20 mouse cellular contexts compared by ENCODE assay signal in the genomic region with DNA sequence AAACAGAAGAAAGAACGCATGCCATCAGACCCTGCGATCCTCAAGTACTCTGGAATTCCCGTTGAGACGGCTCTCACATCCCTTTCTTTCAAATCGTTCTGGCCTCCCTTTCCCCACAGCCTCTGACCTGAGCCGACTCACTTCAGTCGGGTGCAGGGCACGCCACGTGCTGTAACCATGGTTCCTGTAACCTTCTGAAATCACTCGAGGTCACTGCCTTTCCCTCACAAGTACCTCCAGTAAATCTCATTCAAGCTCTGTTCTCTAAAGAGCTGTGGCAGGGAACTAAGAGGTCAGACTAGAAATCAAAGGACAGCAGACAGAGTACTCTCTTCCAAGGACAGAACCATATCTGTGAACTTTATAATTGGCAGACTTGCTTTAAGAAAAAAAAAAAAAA. TPM values are rescaled to one million over a fixed set of nuclear protein-coding genes. Genes with fewer than 3 reads are reported as not detected.
A peak's percentile ranks its signal among the peaks of the same experiment; 100 is the strongest.
DNase-seq lines count a peak whose midpoint lies in the region; ATAC-seq and TF ChIP-seq lines count a peak whose summit lies in the region.
"Had no signal": no experiment of that assay in that cellular context is flagged by ENCODE, and none has a peak within 500 bp of the region (broad histone marks: within the 10 kb centered on the region; RNA-seq: fewer than 3 reads in every experiment).

No protein-coding gene starts in this region.

- no peaks in the 10 kb centered on the region for H3K27me3 ChIP-seq in heart, postnatal 0 days (ENCODE audit: control insufficient read depth, insufficient read depth, low read length)
- H3K27me3 ChIP-seq in forebrain, embryonic 16.5 days (replicated peaks; ENCODE audit: control insufficient read depth, insufficient read depth, low read length): no peaks in the 10 kb centered on the region
- H3K27me3 ChIP-seq: embryonic facial prominence, embryonic 12.5 days; forebrain, embryonic 13.5 days; limb, embryonic 12.5 days; lung, embryonic 15.5 days; midbrain, embryonic 12.5 days had no signal

- TF ChIP-seq EP300 in heart, postnatal 0 days (IDR thresholded peaks at IDR 0.05; ENCODE audit: low read depth): no peak

- no peak overlapping the region for H3K4me3 ChIP-seq in heart, postnatal 0 days (ENCODE audit: low read depth, low read length)
- H3K4me3 ChIP-seq in forebrain, embryonic 16.5 days (replicated peaks; ENCODE audit: low read length): no peak overlapping the region
- H3K4me3 ChIP-seq: embryonic facial prominence, embryonic 12.5 days; erythroblast, embryonic 14.5 days; forebrain, embryonic 13.5 days; limb, embryonic 12.5 days; lung, embryonic 15.5 days; midbrain, embryonic 12.5 days had no signal

- TF ChIP-seq CTCF in heart, postnatal 0 days (IDR thresholded peaks at IDR 0.05; ENCODE audit: low read depth): no peak

- peak; percentile 33; the same call in 1 of the 2 replicates for ATAC-seq in heart, postnatal 0 days (ENCODE audit: insufficient read depth, low read depth)
- no peak for ATAC-seq in forebrain, embryonic 16.5 days
- ATAC-seq: CD4-positive, CD25-positive, alpha-beta regulatory T cell, adult 4 months; forebrain, embryonic 13.5 days had no signal

- 53% methylated on average over 10 of the region's 10 CpGs for WGBS in heart, postnatal 0 days
- 73% methylated on average over 10 of the region's 10 CpGs for WGBS in forebrain, embryonic 16.5 days

- H3K4me2 ChIP-seq in heart, postnatal 0 days (ENCODE audit: low read depth, low read length): no peak overlapping the region
- H3K4me2 ChIP-seq in forebrain, embryonic 16.5 days (ENCODE audit: low read length): no peak overlapping the region
- H3K4me2 ChIP-seq: embryonic facial prominence, embryonic 12.5 days; forebrain, embryonic 13.5 days; limb, embryonic 12.5 days; lung, embryonic 15.5 days; midbrain, embryonic 12.5 days had no signal

- no peaks in the 10 kb centered on the region for H3K9me3 ChIP-seq in heart, postnatal 0 days (replicated peaks; ENCODE audit: control insufficient read depth, low read length)
- no peaks in the 10 kb centered on the region for H3K9me3 ChIP-seq in forebrain, embryonic 16.5 days (ENCODE audit: control insufficient read depth, low read length)
- H3K9me3 ChIP-seq: embryonic facial prominence, embryonic 12.5 days; forebrain, embryonic 13.5 days; limb, embryonic 12.5 days; lung, embryonic 15.5 days; midbrain, embryonic 12.5 days had no signal

- intact Hi-C loops in heart, postnatal 36 days (cut with DNase I): no loop called here
- intact Hi-C loops in left cerebral cortex, postnatal 36 days (cut with DNase I): no loop called here

- H3K36me3 ChIP-seq in heart, postnatal 0 days (replicated peaks; ENCODE audit: control insufficient read depth, insufficient read depth, low read length): no peaks in the 10 kb centered on the region
- no peaks in the 10 kb centered on the region for H3K36me3 ChIP-seq in forebrain, embryonic 16.5 days (ENCODE audit: control insufficient read depth, insufficient read depth)
- H3K36me3 ChIP-seq: embryonic facial prominence, embryonic 12.5 days; limb, embryonic 12.5 days; lung, embryonic 15.5 days; midbrain, embryonic 12.5 days had no signal

- no peak overlapping the region for H3K27ac ChIP-seq in heart, postnatal 0 days (ENCODE audit: low read depth)
- H3K27ac ChIP-seq in forebrain, embryonic 16.5 days (ENCODE audit: low read length): no peak overlapping the region
- H3K27ac ChIP-seq: embryonic facial prominence, embryonic 12.5 days; forebrain, embryonic 13.5 days; limb, embryonic 12.5 days; liver, embryonic 14.5 days; lung, embryonic 15.5 days; midbrain, embryonic 12.5 days had no signal

- no peak overlapping the region for H3K9ac ChIP-seq in heart, postnatal 0 days (replicated peaks; ENCODE audit: low read depth, low read length)
- no peak overlapping the region for H3K9ac ChIP-seq in forebrain, embryonic 16.5 days (replicated peaks; ENCODE audit: low read depth, low read length)
- H3K9ac ChIP-seq: embryonic facial prominence, embryonic 12.5 days; forebrain, embryonic 13.5 days; limb, embryonic 12.5 days; liver, embryonic 14.5 days; lung, embryonic 15.5 days; midbrain, embryonic 12.5 days had no signal

- peak; percentile 13 for DNase-seq in heart, postnatal 0 days (ENCODE audit: low spot score)
- no peak for DNase-seq in heart, postnatal 36 days
- DNase-seq in ES-CJ7 (ENCODE audit: low read depth, low spot score) (peak; percentile 46), adipocyte (ENCODE audit: low spot score) (no peak)
- DNase-seq in adrenal gland, adult 2 months: peak; percentile 88
- peak; percentile 58 to 74 for DNase-seq in kidney, adult 8-10 months
- no peak for DNase-seq in left cerebral cortex, postnatal 36 days (ENCODE audit: low spot score in 2 of 2)
- DNase-seq: cerebellum, adult 9-11 months; gastrocnemius, postnatal 25 days; layer of hippocampus, adult 9-11 months; spleen, adult 18-20 months had no signal

- H3K4me1 ChIP-seq in heart, postnatal 0 days (ENCODE audit: control insufficient read depth, insufficient read depth): no peaks in the 10 kb centered on the region
- no peaks in the 10 kb centered on the region for H3K4me1 ChIP-seq in forebrain, embryonic 16.5 days (replicated peaks; ENCODE audit: control insufficient read depth, insufficient read depth, low read length)
- H3K4me1 ChIP-seq: embryonic facial prominence, embryonic 12.5 days; forebrain, embryonic 13.5 days; limb, embryonic 12.5 days; lung, embryonic 15.5 days; midbrain, embryonic 12.5 days had no signal

RNA-seq across cellular contexts. Expression of a gene that starts 32.3 kb away (rescaled TPM):
- total RNA-seq in heart, postnatal 0 days (2014; rRNA removed; ENCODE audit: low replicate concordance): 275 and 297 TPM in 2 replicates
- polyA plus RNA-seq in heart, postnatal 0 days (2015; fragmentation: Nextera tagmentation; extraction: Ambion mirVana): 271 and 291 TPM in 2 replicates
- total RNA-seq in heart, postnatal 36 days (2021): 1,000 to 10,000 TPM in 1 of 2 experiments, 100 to 1,000 TPM in 1; 996 to 1,034 TPM
- total RNA-seq in adrenal gland, adult 2 months (2021): 100 to 1,000 TPM; 620 to 836 TPM
- polyA plus RNA-seq in adrenal gland, adult 2 months (2012; rRNA removed): 85.5 and 136 TPM in 2 replicates
- 11.4 and 13.1 TPM in 2 replicates for polyA plus RNA-seq in forebrain, embryonic 16.5 days (2015; fragmentation: Nextera tagmentation; extraction: Ambion mirVana)
- 10 to 100 TPM; 42.6 to 52.0 TPM for total RNA-seq in left cerebral cortex, postnatal 36 days (2021)

Comparison
In these comparisons a context has a peak if more than half of its experiments do, and no peak if none do; other contexts are left out.
1. DNase-seq: peak in heart, postnatal 0 days (single experiment), ES-CJ7 (single experiment), adrenal gland, adult 2 months (single experiment) and kidney, adult 8-10 months (2 of 2); none in heart, postnatal 36 days (0 of 2), adipocyte (single experiment) and left cerebral cortex, postnatal 36 days (0 of 2).